Mouse (Mus musculus): ENCODE results near the gene Itgb2.

- TF ChIP-seq CTCF (conservative IDR thresholded peaks at IDR 0.05; ENCODE audit: insufficient read depth, insufficient read length, low read depth, low read length) (no peak), POLR2A (IDR thresholded peaks at IDR 0.05; ENCODE audit: low read depth, low read length) (no peak)
Measured at GRCm38 (mm10) chr10:77531026-77532019, 1.3 kb downstream of the Itgb2 start.
